Mouse (Mus musculus): ENCODE data around the gene Zdhhc14. TPM values are rescaled to one million over a fixed set of nuclear protein-coding genes. Genes with fewer than 3 reads are reported as not detected.

The Zdhhc14 gene
- polyA plus RNA-seq, 1 experiment from 2014 or later: 0.60 TPM

DNA sequence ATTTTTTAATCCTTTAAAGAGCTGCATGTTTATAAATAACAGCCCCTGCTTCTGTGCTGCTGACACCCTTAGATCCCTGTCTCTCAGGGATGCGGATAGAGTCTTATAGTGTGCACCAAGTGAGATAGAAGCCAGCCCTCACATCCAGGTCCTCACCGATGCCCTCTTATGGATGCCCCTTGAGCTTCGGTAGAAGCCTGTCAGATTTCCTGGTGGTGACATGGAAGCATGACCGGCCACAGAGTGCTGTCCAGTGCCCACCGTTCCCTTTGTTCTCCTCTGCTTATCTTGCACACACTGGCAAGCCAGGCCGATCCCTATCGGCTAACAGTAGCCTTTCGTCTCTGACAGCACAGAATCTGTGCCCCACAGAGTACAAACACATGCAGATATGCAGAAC is 183.6 kb downstream of the Zdhhc14 start:
- Histone ChIP-seq H3K27ac (ENCODE audit: low read length) (no peak overlapping the region), H3K9me3 (ENCODE audit: control insufficient read depth, low read length) (no peaks in the 10 kb centered on the region), H3K4me2 (ENCODE audit: low read depth, low read length) (no peak overlapping the region), H3K4me3 (ENCODE audit: low read length) (no peak overlapping the region), H3K9ac (ENCODE audit: low read length) (no peak overlapping the region), H3K36me3 (ENCODE audit: control insufficient read depth, insufficient read depth, low read length) (no peaks in the 10 kb centered on the region), H3K27me3 (ENCODE audit: control insufficient read depth, insufficient read depth, low read depth, low read length) (no peaks in the 10 kb centered on the region), H3K4me1 (replicated peaks; ENCODE audit: control insufficient read depth, insufficient read depth, low read length) (no peaks in the 10 kb centered on the region)
- no peak for ATAC-seq (ENCODE audit: low read depth)
- WGBS: 60% methylated on average over 8 of the region's 8 CpGs

DNA sequence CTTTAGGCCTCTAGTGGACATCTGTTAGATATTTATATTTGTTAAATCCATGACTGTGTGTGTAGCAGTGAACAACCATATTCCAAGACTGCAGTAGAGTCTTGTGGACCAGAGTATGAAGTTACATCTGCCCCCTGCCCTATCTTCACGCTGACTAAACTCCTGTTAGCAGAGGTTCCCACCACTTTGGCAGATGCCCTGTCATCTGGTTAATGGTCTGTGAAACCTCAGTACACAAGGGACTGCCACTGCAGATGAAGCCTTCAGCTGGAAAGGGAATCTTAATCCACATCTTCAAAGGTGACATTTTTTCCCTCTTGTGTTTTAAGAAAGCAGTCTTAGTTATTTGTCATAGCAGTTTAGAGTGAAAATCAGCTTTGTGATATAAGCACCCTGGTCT is 187.0 kb downstream of the Zdhhc14 start:
- H3K27ac ChIP-seq (ENCODE audit: low read length): no peak overlapping the region
- no peak overlapping the region for H3K9ac ChIP-seq (ENCODE audit: low read length)
- H3K4me2 ChIP-seq (ENCODE audit: low read depth, low read length): no peak overlapping the region
- no peak for ATAC-seq (ENCODE audit: low read depth)
- no peaks in the 10 kb centered on the region for H3K27me3 ChIP-seq (ENCODE audit: control insufficient read depth, insufficient read depth, low read depth, low read length)
- no peak overlapping the region for H3K4me3 ChIP-seq (ENCODE audit: low read length)
- no peaks in the 10 kb centered on the region for H3K9me3 ChIP-seq (ENCODE audit: control insufficient read depth, low read length)
- H3K4me1 ChIP-seq (replicated peaks; ENCODE audit: control insufficient read depth, insufficient read depth, low read length): no peaks in the 10 kb centered on the region
- no peaks in the 10 kb centered on the region for H3K36me3 ChIP-seq (ENCODE audit: control insufficient read depth, insufficient read depth, low read length)
- 57% methylated on average over 1 of the region's 1 CpGs for WGBS

GRCm38 (mm10) chr17:5685324-5685723 is 193.0 kb downstream of the Zdhhc14 start:
- no peak overlapping the region for H3K27ac ChIP-seq (ENCODE audit: low read length)
- H3K27me3 ChIP-seq (ENCODE audit: control insufficient read depth, insufficient read depth, low read depth, low read length): no peaks in the 10 kb centered on the region
- no peak overlapping the region for H3K9ac ChIP-seq (ENCODE audit: low read length)
- no peak overlapping the region for H3K4me2 ChIP-seq (ENCODE audit: low read depth, low read length)
- WGBS: 91% methylated on average over 7 of the region's 7 CpGs
- H3K4me1 ChIP-seq (replicated peaks; ENCODE audit: control insufficient read depth, insufficient read depth, low read length): peaks cover 2% of the 10 kb centered on the region; the same call in 1 of the 2 replicates
- no peak overlapping the region for H3K4me3 ChIP-seq (ENCODE audit: low read length)
- H3K36me3 ChIP-seq (ENCODE audit: control insufficient read depth, insufficient read depth, low read length): no peaks in the 10 kb centered on the region
- no peaks in the 10 kb centered on the region for H3K9me3 ChIP-seq (ENCODE audit: control insufficient read depth, low read length)
- no peak for ATAC-seq (ENCODE audit: low read depth)

GRCm38 (mm10) chr17:5687810-5688209 is 195.5 kb downstream of the Zdhhc14 start:
- H3K9ac ChIP-seq (ENCODE audit: low read length): no peak overlapping the region
- no peaks in the 10 kb centered on the region for H3K27me3 ChIP-seq (ENCODE audit: control insufficient read depth, insufficient read depth, low read depth, low read length)
- H3K4me1 ChIP-seq (replicated peaks; ENCODE audit: control insufficient read depth, insufficient read depth, low read length): peaks cover 4% of the 10 kb centered on the region
- H3K4me2 ChIP-seq (ENCODE audit: low read depth, low read length): no peak overlapping the region
- H3K4me3 ChIP-seq (ENCODE audit: low read length): no peak overlapping the region
- no peak for ATAC-seq (ENCODE audit: low read depth)
- no peak overlapping the region for H3K27ac ChIP-seq (ENCODE audit: low read length)
- H3K9me3 ChIP-seq (ENCODE audit: control insufficient read depth, low read length): no peaks in the 10 kb centered on the region
- H3K36me3 ChIP-seq (ENCODE audit: control insufficient read depth, insufficient read depth, low read length): no peaks in the 10 kb centered on the region
- WGBS: 62% methylated on average over 4 of the region's 4 CpGs

DNA sequence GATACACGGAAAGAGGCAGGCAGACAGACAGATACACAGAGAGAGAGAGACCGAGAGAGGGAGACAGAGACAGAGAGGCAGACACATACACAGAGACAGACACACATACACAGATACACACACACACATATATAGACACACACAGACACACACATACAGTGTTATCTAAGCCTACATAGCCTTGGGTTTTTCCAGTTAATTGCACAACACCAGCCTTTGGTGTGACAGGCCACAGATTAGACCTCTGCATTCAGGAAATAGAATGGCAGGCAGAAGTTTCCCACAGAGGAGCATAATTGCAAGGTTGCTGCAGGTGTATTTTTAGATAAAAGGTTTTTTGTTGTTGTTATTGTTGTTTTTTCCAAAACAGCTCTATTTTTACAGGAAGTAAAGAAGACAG is 195.9 kb downstream of the Zdhhc14 start:
- no peaks in the 10 kb centered on the region for H3K36me3 ChIP-seq (ENCODE audit: control insufficient read depth, insufficient read depth, low read length)
- WGBS: 86% methylated on average over 2 of the region's 2 CpGs
- H3K9ac ChIP-seq (ENCODE audit: low read length): no peak overlapping the region
- no peak overlapping the region for H3K27ac ChIP-seq (ENCODE audit: low read length)
- peaks cover 7% of the 10 kb centered on the region for H3K4me1 ChIP-seq (replicated peaks; ENCODE audit: control insufficient read depth, insufficient read depth, low read length)
- no peaks in the 10 kb centered on the region for H3K27me3 ChIP-seq (ENCODE audit: control insufficient read depth, insufficient read depth, low read depth, low read length)
- no peak overlapping the region for H3K4me2 ChIP-seq (ENCODE audit: low read depth, low read length)
- no peak overlapping the region for H3K4me3 ChIP-seq (ENCODE audit: low read length)
- no peak for ATAC-seq (ENCODE audit: low read depth)
- no peaks in the 10 kb centered on the region for H3K9me3 ChIP-seq (ENCODE audit: control insufficient read depth, low read length)

DNA sequence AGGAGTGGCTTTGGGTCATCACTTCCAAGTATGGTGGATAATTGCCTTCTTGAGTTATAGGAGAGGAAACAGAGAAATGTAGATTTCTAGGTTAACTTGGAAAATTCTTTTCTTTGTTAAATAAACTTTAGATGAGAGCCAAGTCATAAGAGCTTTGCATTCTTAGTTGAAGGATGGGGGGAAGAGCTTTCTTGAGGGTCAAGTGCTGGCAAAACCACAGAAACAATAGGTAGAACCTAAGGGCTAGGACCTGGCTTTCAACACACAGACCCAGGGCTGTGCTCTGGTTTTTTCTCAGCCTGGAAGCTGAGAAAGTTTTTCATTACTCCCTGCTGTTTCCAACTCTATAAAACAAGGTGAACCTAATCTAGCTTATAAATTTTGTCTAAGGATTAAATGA is 196.3 kb downstream of the Zdhhc14 start:
- no peak overlapping the region for H3K9ac ChIP-seq (ENCODE audit: low read length)
- H3K9me3 ChIP-seq (ENCODE audit: control insufficient read depth, low read length): no peaks in the 10 kb centered on the region
- H3K27me3 ChIP-seq (ENCODE audit: control insufficient read depth, insufficient read depth, low read depth, low read length): no peaks in the 10 kb centered on the region
- no peaks in the 10 kb centered on the region for H3K36me3 ChIP-seq (ENCODE audit: control insufficient read depth, insufficient read depth, low read length)
- ATAC-seq (ENCODE audit: low read depth): peak; percentile 24; the same call in 1 of the 2 replicates
- peaks cover 7% of the 10 kb centered on the region for H3K4me1 ChIP-seq (replicated peaks; ENCODE audit: control insufficient read depth, insufficient read depth, low read length)
- H3K27ac ChIP-seq (ENCODE audit: low read length): no peak overlapping the region
- H3K4me2 ChIP-seq (ENCODE audit: low read depth, low read length): no peak overlapping the region
- no peak overlapping the region for H3K4me3 ChIP-seq (ENCODE audit: low read length)

GRCm38 (mm10) chr17:5690746-5691535 is 198.6 kb downstream of the Zdhhc14 start:
- WGBS: 51% methylated on average over 8 of the region's 8 CpGs
- peak overlapping the region; percentile 9; the same call in 1 of the 2 replicates for H3K27ac ChIP-seq (ENCODE audit: low read length)
- H3K27me3 ChIP-seq (ENCODE audit: control insufficient read depth, insufficient read depth, low read depth, low read length): no peaks in the 10 kb centered on the region; the same call in 1 of the 2 replicates
- peak; percentile 75 for ATAC-seq (ENCODE audit: low read depth)
- no peak overlapping the region for H3K4me2 ChIP-seq (ENCODE audit: low read depth, low read length)
- no peak overlapping the region for H3K9ac ChIP-seq (ENCODE audit: low read length)
- H3K4me1 ChIP-seq (replicated peaks; ENCODE audit: control insufficient read depth, insufficient read depth, low read length): peaks cover 7% of the 10 kb centered on the region
- no peak overlapping the region for H3K4me3 ChIP-seq (ENCODE audit: low read length)
- no peaks in the 10 kb centered on the region for H3K36me3 ChIP-seq (ENCODE audit: control insufficient read depth, insufficient read depth, low read length)
- H3K9me3 ChIP-seq (ENCODE audit: control insufficient read depth, low read length): no peaks in the 10 kb centered on the region

DNA sequence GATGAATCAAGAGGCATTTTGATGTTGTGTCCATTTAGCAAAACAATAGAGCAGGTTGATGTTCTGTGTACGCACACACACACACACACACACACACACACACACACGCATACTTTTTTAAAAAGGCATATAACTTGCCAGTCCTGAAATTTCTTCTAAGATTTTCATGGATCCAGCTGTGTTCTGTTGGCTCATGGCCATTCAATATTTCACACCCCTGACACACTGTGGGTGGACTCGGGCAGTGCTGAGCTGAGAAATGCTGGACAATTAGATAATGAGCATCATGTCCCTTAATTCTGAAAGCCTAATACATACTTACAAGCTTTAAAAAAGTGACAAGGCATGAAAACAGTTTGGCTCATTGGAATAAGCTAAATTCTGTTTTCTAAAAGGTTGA is 200.3 kb downstream of the Zdhhc14 start:
- WGBS: 59% methylated on average over 3 of the region's 3 CpGs
- ATAC-seq (ENCODE audit: low read depth): no peak
- H3K4me1 ChIP-seq (replicated peaks; ENCODE audit: control insufficient read depth, insufficient read depth, low read length): peaks cover 7% of the 10 kb centered on the region

GRCm38 (mm10) chr17:5693256-5693655 is 200.9 kb downstream of the Zdhhc14 start:
- H3K4me1 ChIP-seq (replicated peaks; ENCODE audit: control insufficient read depth, insufficient read depth, low read length): peaks cover 7% of the 10 kb centered on the region
- H3K36me3 ChIP-seq (ENCODE audit: control insufficient read depth, insufficient read depth, low read length): no peaks in the 10 kb centered on the region
- H3K9ac ChIP-seq (ENCODE audit: low read length): no peak overlapping the region
- no peaks in the 10 kb centered on the region; the same call in 1 of the 2 replicates for H3K27me3 ChIP-seq (ENCODE audit: control insufficient read depth, insufficient read depth, low read depth, low read length)
- no peak for ATAC-seq (ENCODE audit: low read depth)
- H3K9me3 ChIP-seq (ENCODE audit: control insufficient read depth, low read length): no peaks in the 10 kb centered on the region
- 38% methylated on average over 7 of the region's 7 CpGs for WGBS
- no peak overlapping the region for H3K27ac ChIP-seq (ENCODE audit: low read length)
- no peak overlapping the region for H3K4me2 ChIP-seq (ENCODE audit: low read depth, low read length)
- H3K4me3 ChIP-seq (ENCODE audit: low read length): no peak overlapping the region

More for the DNA sequence above, 200.3 kb downstream of the Zdhhc14 start:
- Histone ChIP-seq H3K9me3 (ENCODE audit: control insufficient read depth, low read length) (no peaks in the 10 kb centered on the region), H3K27me3 (ENCODE audit: control insufficient read depth, insufficient read depth, low read depth, low read length) (no peaks in the 10 kb centered on the region; the same call in 1 of the 2 replicates), H3K27ac (ENCODE audit: low read length) (no peak overlapping the region), H3K36me3 (ENCODE audit: control insufficient read depth, insufficient read depth, low read length) (no peaks in the 10 kb centered on the region), H3K4me2 (ENCODE audit: low read depth, low read length) (no peak overlapping the region), H3K4me3 (ENCODE audit: low read length) (no peak overlapping the region), H3K9ac (ENCODE audit: low read length) (no peak overlapping the region)

Measured in lung, embryonic 16.5 days (tissue).